Mouse (Mus musculus): ENCODE data around the gene Myom1. TPM values are rescaled to one million over a fixed set of nuclear protein-coding genes. Genes with fewer than 3 reads are reported as not detected.
A peak's percentile ranks its signal among the peaks of the same experiment; 100 is the strongest.

Gene Myom1
- polyA plus RNA-seq, 1 experiment from 2014 or later = 3.3 TPM

GRCm38 (mm10) chr17:71040582-71040880 lies 38.1 kb downstream of the Myom1 start:
- Histone ChIP-seq H3K9ac (replicated peaks) (no peak overlapping the region), H3K36me3 (no peaks in the 10 kb centered on the region), H3K4me1 (peaks cover 9% of the 10 kb centered on the region; the same call in 1 of the 2 replicates), H3K9me3 (replicated peaks) (no peaks in the 10 kb centered on the region), H3K4me3 (replicated peaks) (no peak overlapping the region), H3K27ac (replicated peaks) (no peak overlapping the region), H3K4me2 (no peak overlapping the region), H3K27me3 (replicated peaks) (no peaks in the 10 kb centered on the region)
- 84% methylated on average over 5 of the region's 5 CpGs for WGBS
- no peak for ATAC-seq (ENCODE audit: low FRiP score)

GRCm38 (mm10) chr17:71042645-71043044 lies 40.2 kb downstream of the Myom1 start:
- H3K36me3 ChIP-seq = no peaks in the 10 kb centered on the region
- no peak overlapping the region for H3K27ac ChIP-seq (replicated peaks)
- 97% methylated on average over 1 of the region's 1 CpGs for WGBS
- no peaks in the 10 kb centered on the region for H3K9me3 ChIP-seq (replicated peaks)
- H3K27me3 ChIP-seq (replicated peaks) = no peaks in the 10 kb centered on the region
- no peak overlapping the region for H3K9ac ChIP-seq (replicated peaks)
- H3K4me2 ChIP-seq = no peak overlapping the region
- no peak for ATAC-seq (ENCODE audit: low FRiP score)
- H3K4me3 ChIP-seq (replicated peaks) = no peak overlapping the region
- H3K4me1 ChIP-seq = peaks cover 9% of the 10 kb centered on the region; the same call in 1 of the 2 replicates

- no peak overlapping the region for H3K27ac ChIP-seq (replicated peaks)
- no peaks in the 10 kb centered on the region for H3K27me3 ChIP-seq (replicated peaks)
- no peaks in the 10 kb centered on the region for H3K4me1 ChIP-seq
- 78% methylated on average over 9 of the region's 9 CpGs for WGBS
- ATAC-seq (ENCODE audit: low FRiP score) = no peak
- no peaks in the 10 kb centered on the region for H3K36me3 ChIP-seq
- H3K9ac ChIP-seq (replicated peaks) = no peak overlapping the region
- no peak overlapping the region for H3K4me2 ChIP-seq
- H3K9me3 ChIP-seq (replicated peaks) = no peaks in the 10 kb centered on the region
- H3K4me3 ChIP-seq (replicated peaks) = no peak overlapping the region
These were observed 43.2 kb downstream of the Myom1 start for GRCm38 (mm10) chr17:71045591-71045990.

GRCm38 (mm10) chr17:71046856-71047255 lies 44.4 kb downstream of the Myom1 start:
- Histone ChIP-seq H3K36me3 (no peaks in the 10 kb centered on the region), H3K4me2 (no peak overlapping the region), H3K4me1 (no peaks in the 10 kb centered on the region), H3K27me3 (replicated peaks) (no peaks in the 10 kb centered on the region), H3K9me3 (replicated peaks) (no peaks in the 10 kb centered on the region), H3K9ac (replicated peaks) (no peak overlapping the region), H3K27ac (replicated peaks) (no peak overlapping the region), H3K4me3 (replicated peaks) (no peak overlapping the region)
- WGBS = 86% methylated on average over 4 of the region's 4 CpGs
- no peak for ATAC-seq (ENCODE audit: low FRiP score)

- no peak overlapping the region for H3K4me2 ChIP-seq
- H3K27ac ChIP-seq (replicated peaks) = no peak overlapping the region
- 91% methylated on average over 8 of the region's 8 CpGs for WGBS
- no peak overlapping the region for H3K9ac ChIP-seq (replicated peaks)
- no peaks in the 10 kb centered on the region for H3K36me3 ChIP-seq
- H3K4me1 ChIP-seq = no peaks in the 10 kb centered on the region
- H3K9me3 ChIP-seq (replicated peaks) = no peaks in the 10 kb centered on the region
- no peak for ATAC-seq (ENCODE audit: low FRiP score)
- H3K27me3 ChIP-seq (replicated peaks) = no peaks in the 10 kb centered on the region
- no peak overlapping the region for H3K4me3 ChIP-seq (replicated peaks)
These were observed 46.9 kb downstream of the Myom1 start for GRCm38 (mm10) chr17:71049292-71049691.

GRCm38 (mm10) chr17:71053134-71053708 lies 50.8 kb downstream of the Myom1 start:
- no peaks in the 10 kb centered on the region for H3K27me3 ChIP-seq (replicated peaks)
- ATAC-seq (ENCODE audit: low FRiP score) = no peak
- H3K4me3 ChIP-seq (replicated peaks) = no peak overlapping the region
- H3K9me3 ChIP-seq (replicated peaks) = no peaks in the 10 kb centered on the region
- peaks cover 9% of the 10 kb centered on the region; the same call in 1 of the 2 replicates for H3K4me1 ChIP-seq
- no peaks in the 10 kb centered on the region for H3K36me3 ChIP-seq
- no peak overlapping the region for H3K9ac ChIP-seq (replicated peaks)
- WGBS = 88% methylated on average over 6 of the region's 6 CpGs
- H3K27ac ChIP-seq (replicated peaks) = no peak overlapping the region
- no peak overlapping the region for H3K4me2 ChIP-seq

GRCm38 (mm10) chr17:71055203-71055894 lies 52.9 kb downstream of the Myom1 start:
- 82% methylated on average over 8 of the region's 8 CpGs for WGBS
- peaks cover 9% of the 10 kb centered on the region; the same call in 1 of the 2 replicates for H3K4me1 ChIP-seq
- H3K36me3 ChIP-seq = no peaks in the 10 kb centered on the region
- no peak overlapping the region for H3K27ac ChIP-seq (replicated peaks)
- no peak overlapping the region for H3K4me2 ChIP-seq
- no peak for ATAC-seq (ENCODE audit: low FRiP score)
- H3K9ac ChIP-seq (replicated peaks) = no peak overlapping the region
- no peaks in the 10 kb centered on the region for H3K9me3 ChIP-seq (replicated peaks)
- H3K27me3 ChIP-seq (replicated peaks) = no peaks in the 10 kb centered on the region
- no peak overlapping the region for H3K4me3 ChIP-seq (replicated peaks)

- 77% methylated on average over 7 of the region's 7 CpGs for WGBS
These were observed 54.0 kb downstream of the Myom1 start for GRCm38 (mm10) chr17:71056405-71056804.

GRCm38 (mm10) chr17:71057758-71058157 lies 55.3 kb downstream of the Myom1 start:
- no peaks in the 10 kb centered on the region for H3K36me3 ChIP-seq
- 72% methylated on average over 3 of the region's 3 CpGs for WGBS
- no peak for ATAC-seq (ENCODE audit: low FRiP score)
- no peak overlapping the region for H3K4me3 ChIP-seq (replicated peaks)
- H3K27ac ChIP-seq (replicated peaks) = no peak overlapping the region
- H3K9ac ChIP-seq (replicated peaks) = no peak overlapping the region
- no peaks in the 10 kb centered on the region for H3K27me3 ChIP-seq (replicated peaks)
- H3K9me3 ChIP-seq (replicated peaks) = no peaks in the 10 kb centered on the region
- H3K4me2 ChIP-seq = no peak overlapping the region
- peaks cover 9% of the 10 kb centered on the region; the same call in 1 of the 2 replicates for H3K4me1 ChIP-seq

More at GRCm38 (mm10) chr17:71056405-71056804, 54.0 kb downstream of the Myom1 start:
- no peak for ATAC-seq (ENCODE audit: low FRiP score)
- Histone ChIP-seq H3K9ac (replicated peaks) (no peak overlapping the region), H3K9me3 (replicated peaks) (no peaks in the 10 kb centered on the region), H3K4me3 (replicated peaks) (no peak overlapping the region), H3K4me2 (no peak overlapping the region), H3K36me3 (no peaks in the 10 kb centered on the region), H3K4me1 (peaks cover 9% of the 10 kb centered on the region; the same call in 1 of the 2 replicates), H3K27ac (replicated peaks) (no peak overlapping the region), H3K27me3 (replicated peaks) (no peaks in the 10 kb centered on the region)

GRCm38 (mm10) chr17:71059213-71059612 lies 56.8 kb downstream of the Myom1 start:
- H3K4me1 ChIP-seq = peaks cover 9% of the 10 kb centered on the region; the same call in 1 of the 2 replicates
- ATAC-seq (ENCODE audit: low FRiP score) = no peak
- 86% methylated on average over 3 of the region's 3 CpGs for WGBS
- H3K4me2 ChIP-seq = no peak overlapping the region
- H3K9me3 ChIP-seq (replicated peaks) = no peaks in the 10 kb centered on the region
- H3K36me3 ChIP-seq = no peaks in the 10 kb centered on the region
- H3K27me3 ChIP-seq (replicated peaks) = no peaks in the 10 kb centered on the region
- no peak overlapping the region for H3K27ac ChIP-seq (replicated peaks)
- H3K9ac ChIP-seq (replicated peaks) = no peak overlapping the region
- H3K4me3 ChIP-seq (replicated peaks) = no peak overlapping the region

- Histone ChIP-seq H3K36me3 (no peaks in the 10 kb centered on the region), H3K4me3 (replicated peaks) (no peak overlapping the region), H3K9ac (replicated peaks) (no peak overlapping the region), H3K27ac (replicated peaks) (no peak overlapping the region), H3K9me3 (replicated peaks) (no peaks in the 10 kb centered on the region), H3K27me3 (replicated peaks) (no peaks in the 10 kb centered on the region), H3K4me1 (no peaks in the 10 kb centered on the region), H3K4me2 (no peak overlapping the region)
- 38% methylated on average over 5 of the region's 5 CpGs for WGBS
- no peak for ATAC-seq (ENCODE audit: low FRiP score)
These were observed 59.7 kb downstream of the Myom1 start for GRCm38 (mm10) chr17:71062049-71062560.

- ATAC-seq (ENCODE audit: low FRiP score) = peak; percentile 72
- WGBS = 64% methylated on average over 13 of the region's 13 CpGs
These were observed 60.6 kb downstream of the Myom1 start for GRCm38 (mm10) chr17:71062870-71063602.

More at GRCm38 (mm10) chr17:71062870-71063602, 60.6 kb downstream of the Myom1 start:
- H3K36me3 ChIP-seq = no peaks in the 10 kb centered on the region
- H3K9me3 ChIP-seq (replicated peaks) = no peaks in the 10 kb centered on the region
- H3K27me3 ChIP-seq (replicated peaks) = no peaks in the 10 kb centered on the region
- H3K27ac ChIP-seq (replicated peaks) = no peak overlapping the region
- no peak overlapping the region for H3K4me2 ChIP-seq
- no peak overlapping the region for H3K9ac ChIP-seq (replicated peaks)
- no peaks in the 10 kb centered on the region for H3K4me1 ChIP-seq
- no peak overlapping the region for H3K4me3 ChIP-seq (replicated peaks)

Measured in neural tube, embryonic 15.5 days (tissue).